Mouse (Mus musculus) myocyte (in vitro differentiated cells): ENCODE results near the gene Ggt5. TPM values are rescaled to one million over a fixed set of nuclear protein-coding genes. Genes with fewer than 3 reads are reported as not detected.
"Not testable (repeated sequence)": the region's sequence is repeated elsewhere in the genome, so short reads cannot be mapped to it uniquely, and the experiment has no call there.

Source experiments
- H3K27me3 ChIP-seq: one replicate; pipeline ENCODE4 v1.6.1; 2011; ENCODE audit not compliant: control insufficient read depth, insufficient read depth, insufficient read length
- H3K36me3 ChIP-seq: one replicate; pipeline ENCODE4 v1.6.1; 2011; ENCODE audit not compliant: control insufficient read depth, insufficient read depth
- H3K4me2 ChIP-seq: one replicate; pipeline ENCODE4 v1.6.1; 2011; ENCODE audit warnings: low read depth, control low read depth
- H3K4me3 ChIP-seq: one replicate; pipeline ENCODE4 v1.5.1; 2011; ENCODE audit warnings: mild to moderate bottlenecking, control low read depth, moderate library complexity
- H3K79me2 ChIP-seq: one replicate; pipeline ENCODE4 v1.6.1; 2011; ENCODE audit not compliant: control insufficient read depth, insufficient read depth
- H3ac ChIP-seq: one replicate; pipeline ENCODE4 v1.6.1; 2011; ENCODE audit not compliant: control insufficient read depth, insufficient read length
- CEBPB ChIP-seq: IDR thresholded peaks from 2 replicates; pipeline ENCODE4 v1.6.1; 2011; ENCODE audit warnings: mild to moderate bottlenecking, moderate library complexity; ENCODE audit not compliant: poor library complexity, insufficient read depth, severe bottlenecking
- E2F4 ChIP-seq: IDR thresholded peaks from one replicate; pipeline ENCODE4 v1.6.1; 2011; ENCODE audit warnings: mild to moderate bottlenecking, control low read depth, moderate library complexity; ENCODE audit not compliant: insufficient read depth
- MAX ChIP-seq: IDR thresholded peaks from one replicate; pipeline ENCODE4 v1.6.1; 2011; ENCODE audit warnings: low read depth, mild to moderate bottlenecking, control low read depth
- MYOD1 ChIP-seq, 3 experiments: IDR thresholded peaks; one replicate each; pipeline ENCODE4 v1.6.1; 2011; ENCODE audit warnings: control low read depth in 2 of 3, low read depth in 2 of 3, mild to moderate bottlenecking in 2 of 3, moderate library complexity in 1 of 3; ENCODE audit not compliant: insufficient read length in 2 of 3, control insufficient read depth in 1 of 3
- MYOG ChIP-seq, 3 experiments: IDR thresholded peaks; one replicate each; pipeline ENCODE4 v1.6.1; 2011; ENCODE audit warnings: control low read depth in 2 of 3, low read depth in 2 of 3, mild to moderate bottlenecking in 2 of 3; ENCODE audit not compliant: insufficient read length in 2 of 3, control insufficient read depth in 1 of 3, insufficient read depth in 1 of 3
- POLR2A ChIP-seq: IDR thresholded peaks from one replicate; pipeline ENCODE4 v1.6.1; 2011; ENCODE audit warnings: low read depth, mild to moderate bottlenecking, control low read depth, moderate library complexity; ENCODE audit not compliant: insufficient read length
- POLR2AphosphoS2 ChIP-seq: IDR thresholded peaks from one replicate; pipeline ENCODE4 v1.6.1; 2011; ENCODE audit warnings: low read depth, control low read depth; ENCODE audit not compliant: insufficient read length
- REST ChIP-seq: IDR thresholded peaks from one replicate; pipeline ENCODE4 v1.6.1; 2011; ENCODE audit warnings: mild to moderate bottlenecking, control low read depth, moderate library complexity; ENCODE audit not compliant: insufficient read depth, insufficient read length
- SRF ChIP-seq: IDR thresholded peaks from one replicate; pipeline ENCODE4 v1.6.1; 2011; ENCODE audit warnings: low read depth; ENCODE audit not compliant: control insufficient read depth, insufficient read length
- TCF12 ChIP-seq: IDR thresholded peaks from one replicate; pipeline ENCODE4 v1.6.1; 2011; ENCODE audit warnings: mild to moderate bottlenecking, control low read depth; ENCODE audit not compliant: poor library complexity, insufficient read depth, severe bottlenecking
- TCF3 ChIP-seq: IDR thresholded peaks from one replicate; pipeline ENCODE4 v1.6.1; 2011; ENCODE audit warnings: low read depth, control low read depth; ENCODE audit not compliant: insufficient read length
- USF1 ChIP-seq: IDR thresholded peaks from one replicate; pipeline ENCODE4 v1.6.1; 2011; ENCODE audit warnings: low read depth, mild to moderate bottlenecking, control low read depth, moderate library complexity
- polyA plus RNA-seq: library from polyadenylated mRNA; unstranded; fragments of >200 nt; fragmentation: generic; extraction: Trizol; gene quantifications from one replicate; pipeline ENCODE4 v1.2.1, GENCODE M21; 2012; ENCODE audit warnings: missing spikeins

Gene Ggt5
- polyA plus RNA-seq, 1 experiment: 0.22 TPM

DNA sequence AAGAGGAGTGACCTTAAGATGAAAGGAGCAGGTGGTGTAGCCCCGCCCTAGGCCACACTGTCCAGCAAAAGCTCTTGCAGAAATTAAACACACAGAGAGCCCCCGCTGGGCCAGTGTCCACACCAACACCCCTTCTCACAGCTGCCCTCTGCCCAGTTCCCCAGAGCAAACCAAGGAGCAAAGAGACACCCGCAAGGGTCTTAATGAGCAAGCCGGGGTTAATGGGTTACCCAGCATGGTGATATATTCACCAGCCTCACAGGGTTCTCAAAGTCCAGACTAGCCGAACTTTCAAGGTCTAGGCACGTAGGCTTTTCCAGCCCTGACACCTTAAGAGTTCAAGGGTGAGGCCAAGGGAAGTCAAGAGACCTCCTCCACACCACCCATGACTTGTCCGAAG lies 23.2 kb upstream of the Ggt5 start:
- H3K27me3 ChIP-seq: no peaks in the 10 kb centered on the region
- no peaks in the 10 kb centered on the region for H3K79me2 ChIP-seq
- TF ChIP-seq POLR2AphosphoS2: no peak
- TF ChIP-seq MAX: no peak
- no peak for TF ChIP-seq POLR2A
- no peak overlapping the region for H3K4me3 ChIP-seq
- H3K36me3 ChIP-seq: no peaks in the 10 kb centered on the region
- H3K4me2 ChIP-seq: no peak overlapping the region
- H3ac ChIP-seq: no peak overlapping the region

- H3K4me2 ChIP-seq: no peak overlapping the region
- no peak overlapping the region for H3K4me3 ChIP-seq
- TF ChIP-seq MYOG (IDR thresholded peaks at IDR 0.05; ENCODE audit: control insufficient read depth in 1 of 3, insufficient read depth in 1 of 3, insufficient read length in 2 of 3, low read depth in 2 of 3) (no peak), REST (no peak), POLR2A (no peak), MAX (no peak), POLR2AphosphoS2 (no peak), USF1 (no peak), SRF (no peak), TCF12 (no peak), TCF3 (no peak), CEBPB (no peak), MYOD1 (IDR thresholded peaks at IDR 0.05; ENCODE audit: control insufficient read depth in 1 of 3, insufficient read length in 2 of 3, low read depth in 2 of 3) (no peak), E2F4 (no peak)
- no peaks in the 10 kb centered on the region for H3K36me3 ChIP-seq
- no peaks in the 10 kb centered on the region for H3K27me3 ChIP-seq
- H3K79me2 ChIP-seq: no peaks in the 10 kb centered on the region
- no peak overlapping the region for H3ac ChIP-seq
Observed at GRCm38 (mm10) chr10:75566321-75566720, 22.8 kb upstream of the Ggt5 start.

DNA sequence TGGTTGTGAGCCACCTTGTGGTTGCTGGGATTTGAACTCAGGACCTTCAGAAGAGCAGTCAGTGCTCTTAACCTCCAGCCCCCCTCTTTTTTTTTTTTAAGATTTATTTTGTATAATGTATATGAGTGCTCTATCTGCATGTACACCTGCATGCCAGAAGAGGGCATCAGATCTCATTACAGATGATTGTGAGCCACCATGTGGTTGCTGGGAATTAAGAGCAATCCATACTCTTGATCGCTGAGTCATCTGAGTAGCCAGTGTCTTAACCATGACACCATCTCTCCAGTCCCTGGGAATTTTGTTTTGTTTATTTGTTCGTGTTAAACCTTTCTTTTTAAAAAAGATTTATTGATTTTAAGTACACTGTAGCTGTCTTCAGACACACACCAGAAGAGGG lies 22.4 kb upstream of the Ggt5 start:
- not testable (repeated sequence) for H3ac ChIP-seq, H3K79me2 ChIP-seq, H3K4me3 ChIP-seq, H3K4me2 ChIP-seq, H3K27me3 ChIP-seq, H3K36me3 ChIP-seq

DNA sequence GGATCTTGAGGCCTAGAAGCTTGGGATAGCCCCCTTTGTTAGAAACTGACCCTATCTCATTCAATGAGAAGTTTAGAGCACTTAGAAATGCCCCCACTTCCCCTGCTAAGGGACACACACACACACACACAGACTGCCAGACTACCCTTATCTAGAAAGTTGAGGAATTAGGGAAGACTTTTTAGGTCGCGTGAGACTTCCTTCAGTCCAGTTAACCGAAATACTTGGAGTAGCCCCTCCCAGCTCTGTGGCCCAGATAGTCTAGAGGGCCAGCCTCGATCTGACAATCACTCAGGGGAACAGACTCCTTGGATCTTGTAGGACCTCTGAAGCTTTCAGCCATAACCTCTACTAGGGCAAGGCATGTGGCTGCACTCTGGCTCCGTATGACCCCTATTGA lies 21.1 kb upstream of the Ggt5 start:
- H3K4me2 ChIP-seq: no peak overlapping the region
- no peak for TF ChIP-seq TCF12
- no peak for TF ChIP-seq E2F4
- TF ChIP-seq POLR2AphosphoS2: no peak
- no peak for TF ChIP-seq USF1
- no peak for TF ChIP-seq MYOD1 (IDR thresholded peaks at IDR 0.05; ENCODE audit: control insufficient read depth in 1 of 3, insufficient read length in 2 of 3, low read depth in 2 of 3)
- TF ChIP-seq CEBPB: no peak
- no peak for TF ChIP-seq SRF
- no peak for TF ChIP-seq REST
- no peak for TF ChIP-seq TCF3
- no peak for TF ChIP-seq POLR2A
- no peak for TF ChIP-seq MAX
- TF ChIP-seq MYOG (IDR thresholded peaks at IDR 0.05; ENCODE audit: control insufficient read depth in 1 of 3, insufficient read depth in 1 of 3, insufficient read length in 2 of 3, low read depth in 2 of 3): no peak
- H3K79me2 ChIP-seq: no peaks in the 10 kb centered on the region
- H3K36me3 ChIP-seq: no peaks in the 10 kb centered on the region
- H3K27me3 ChIP-seq: no peaks in the 10 kb centered on the region
- H3ac ChIP-seq: no peak overlapping the region
- H3K4me3 ChIP-seq: no peak overlapping the region

DNA sequence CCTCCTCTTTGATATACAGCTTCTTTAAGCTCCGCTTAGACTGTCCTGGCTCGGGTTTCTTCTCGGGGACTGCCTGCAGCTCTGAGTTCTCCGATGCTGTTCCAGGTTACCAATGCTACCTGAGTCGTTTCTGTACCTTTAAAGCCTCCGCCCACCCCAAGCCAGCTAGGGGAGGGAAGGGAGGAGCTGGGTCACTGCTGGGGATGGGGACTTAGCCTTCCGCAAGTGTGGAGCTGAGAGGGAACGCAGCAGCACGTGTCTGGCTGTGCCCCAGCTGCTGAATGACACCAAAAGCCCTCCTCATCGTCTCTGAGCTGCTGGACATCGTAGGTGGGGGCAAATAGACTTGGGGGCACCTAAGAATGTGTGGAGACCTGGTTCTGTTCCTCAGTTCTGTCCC lies 20.7 kb upstream of the Ggt5 start:
- H3K36me3 ChIP-seq: no peaks in the 10 kb centered on the region
- no peaks in the 10 kb centered on the region for H3K79me2 ChIP-seq
- H3K27me3 ChIP-seq: no peaks in the 10 kb centered on the region
- TF ChIP-seq TCF3 (no peak), USF1 (no peak), MAX (no peak), CEBPB (no peak), POLR2A (no peak), TCF12 (no peak), POLR2AphosphoS2 (no peak), E2F4 (no peak), SRF (no peak), REST (no peak), MYOG (IDR thresholded peaks at IDR 0.05; ENCODE audit: control insufficient read depth in 1 of 3, insufficient read depth in 1 of 3, insufficient read length in 2 of 3, low read depth in 2 of 3) (no peak), MYOD1 (IDR thresholded peaks at IDR 0.05; ENCODE audit: control insufficient read depth in 1 of 3, insufficient read length in 2 of 3, low read depth in 2 of 3) (no peak)
- H3K4me2 ChIP-seq: no peak overlapping the region
- no peak overlapping the region for H3ac ChIP-seq
- H3K4me3 ChIP-seq: no peak overlapping the region
